Mouse (Mus musculus) lung, postnatal 0 days (tissue): ENCODE data around the gene Hist2h3c2. TPM values are rescaled to one million over a fixed set of nuclear protein-coding genes. Genes with fewer than 3 reads are reported as not detected.
A peak's percentile ranks its signal among the peaks of the same experiment; 100 is the strongest.

Source experiments
- ATAC-seq: fragments of 200-750 bp; cut with Nextera tagmentation; 2 replicates; pipeline ENCODE4 v1.8.0; 2017; ENCODE audit warnings: moderate library complexity
- DNase-seq: peaks from one replicate; pipeline ENCODE4 v3.0.0-alpha.2; 2016; ENCODE audit warnings: low spot score
- H3K27ac ChIP-seq: fragments of 300-500 bp; sonication (generic); 2 replicates; pipeline ENCODE4 v1.5.1; 2014; ENCODE audit warnings: antibody characterized with exemption, mild to moderate bottlenecking, low read length, mixed read lengths
- H3K27me3 ChIP-seq: fragments of 300-500 bp; sonication (generic); replicated peaks from 2 replicates; pipeline ENCODE4 v1.6.1; 2014; ENCODE audit warnings: low read length, mixed read lengths; ENCODE audit not compliant: insufficient read depth
- H3K36me3 ChIP-seq: fragments of 300-500 bp; sonication (generic); 2 replicates; pipeline ENCODE4 v1.6.1; 2014; ENCODE audit warnings: low read length, mixed read lengths; ENCODE audit not compliant: insufficient read depth
- H3K4me1 ChIP-seq: fragments of 300-500 bp; sonication (generic); 2 replicates; pipeline ENCODE4 v1.6.1; 2014; ENCODE audit warnings: antibody characterized with exemption, low read depth, low read length, mixed read lengths; ENCODE audit not compliant: insufficient read depth
- H3K4me2 ChIP-seq: fragments of 300-500 bp; sonication (generic); replicated peaks from 2 replicates; pipeline ENCODE4 v1.6.1; 2014; ENCODE audit warnings: low read depth, mild to moderate bottlenecking, low read length, moderate library complexity, mixed read lengths
- H3K4me3 ChIP-seq: fragments of 300-500 bp; sonication (generic); 2 replicates; pipeline ENCODE4 v1.5.1; 2014; ENCODE audit warnings: low read depth, low read length
- H3K9ac ChIP-seq: fragments of 300-500 bp; sonication (generic); replicated peaks from 2 replicates; pipeline ENCODE4 v1.6.1; 2014; ENCODE audit warnings: low read depth, mild to moderate bottlenecking
- H3K9me3 ChIP-seq: fragments of 300-500 bp; sonication (generic); 2 replicates; pipeline ENCODE4 v1.6.1; 2016; ENCODE audit warnings: low read length, mixed read lengths
- CTCF ChIP-seq: IDR thresholded peaks from 2 replicates; pipeline ENCODE4 v1.5.1; 2016; ENCODE audit warnings: antibody characterized with exemption, mild to moderate bottlenecking
- EP300 ChIP-seq: IDR thresholded peaks from 2 replicates; pipeline ENCODE4 v1.6.1; 2016; ENCODE audit warnings: antibody characterized with exemption, mild to moderate bottlenecking, control low read depth
- WGBS: fragments of 180-500 bp; shearing (Covaris S2); extraction: QIAGEN DNeasy Blood & Tissue Kit; methylation state at CpG from one replicate; pipeline ENCODE4 v1.1.7; 2014; 5-methylcytosine and 5-hydroxymethylcytosine counted together
- polyA plus RNA-seq: library from polyadenylated mRNA; unstranded; fragments of >200 nt; fragmentation: Nextera tagmentation; extraction: Ambion mirVana; gene quantifications from 2 replicates; pipeline ENCODE4 v1.2.1, GENCODE M21; 2015

The Hist2h3c2 gene
- polyA plus RNA-seq, 1 experiment from 2014 or later: 1.8 TPM

GRCm38 (mm10) chr3:96261623-96262022 lies 22.7 kb upstream of the Hist2h3c2 start:
- DNase-seq (no peak), ATAC-seq (no peak)
- TF ChIP-seq EP300 (no peak), CTCF (peak; percentile 42)
- peak overlapping the region; percentile 92 for H3K27ac ChIP-seq
- no peaks in the 10 kb centered on the region for H3K36me3 ChIP-seq
- H3K27me3 ChIP-seq: peaks cover 10% of the 10 kb centered on the region; the same call in 1 of the 2 replicates
- WGBS: 51% methylated on average over 3 of the region's 3 CpGs
- peak overlapping the region; percentile 56; the same call in 1 of the 2 replicates for H3K4me3 ChIP-seq
- no peaks in the 10 kb centered on the region for H3K9me3 ChIP-seq
- H3K4me2 ChIP-seq: peak overlapping the region; percentile 62
- peaks cover 6% of the 10 kb centered on the region; the same call in 1 of the 2 replicates for H3K4me1 ChIP-seq
- H3K9ac ChIP-seq: no peak overlapping the region

GRCm38 (mm10) chr3:96260220-96260619 lies 21.3 kb upstream of the Hist2h3c2 start:
- ATAC-seq (no peak), DNase-seq (no peak)
- H3K27ac ChIP-seq: no peak overlapping the region
- H3K9me3 ChIP-seq: no peaks in the 10 kb centered on the region
- H3K4me2 ChIP-seq: no peak overlapping the region
- H3K27me3 ChIP-seq: peaks cover 10% of the 10 kb centered on the region; the same call in 1 of the 2 replicates
- peaks cover 6% of the 10 kb centered on the region; the same call in 1 of the 2 replicates for H3K4me1 ChIP-seq
- H3K9ac ChIP-seq: no peak overlapping the region
- 85% methylated on average over 5 of the region's 5 CpGs for WGBS
- H3K36me3 ChIP-seq: no peaks in the 10 kb centered on the region
- no peak overlapping the region for H3K4me3 ChIP-seq
- TF ChIP-seq EP300: no peak
- no peak for TF ChIP-seq CTCF

GRCm38 (mm10) chr3:96257190-96257589 lies 18.3 kb upstream of the Hist2h3c2 start:
- ATAC-seq: peak; percentile 46
- no peaks in the 10 kb centered on the region for H3K9me3 ChIP-seq
- no peak overlapping the region for H3K9ac ChIP-seq
- H3K4me1 ChIP-seq: peaks cover 5% of the 10 kb centered on the region; the same call in 1 of the 2 replicates
- 58% methylated on average over 3 of the region's 3 CpGs for WGBS
- H3K27ac ChIP-seq: no peak overlapping the region
- H3K4me2 ChIP-seq: no peak overlapping the region
- H3K27me3 ChIP-seq: peaks cover 13% of the 10 kb centered on the region
- TF ChIP-seq CTCF (no peak), EP300 (no peak)
- DNase-seq: peak; percentile 74
- H3K36me3 ChIP-seq: no peaks in the 10 kb centered on the region
- H3K4me3 ChIP-seq: no peak overlapping the region

GRCm38 (mm10) chr3:96255926-96256593 lies 17.1 kb upstream of the Hist2h3c2 start:
- Histone ChIP-seq H3K9me3 (no peaks in the 10 kb centered on the region), H3K27me3 (peaks cover 13% of the 10 kb centered on the region), H3K4me2 (no peak overlapping the region), H3K4me1 (no peaks in the 10 kb centered on the region), H3K4me3 (no peak overlapping the region), H3K36me3 (no peaks in the 10 kb centered on the region), H3K27ac (no peak overlapping the region), H3K9ac (no peak overlapping the region)
- TF ChIP-seq CTCF: no peak
- peak; percentile 39 for TF ChIP-seq EP300
- WGBS: 44% methylated on average over 5 of the region's 5 CpGs
- DNase-seq: no peak
- peak; percentile 32; the same call in 1 of the 2 replicates for ATAC-seq

- H3K27ac ChIP-seq: no peak overlapping the region
- H3K9me3 ChIP-seq: no peaks in the 10 kb centered on the region
- no peak overlapping the region for H3K9ac ChIP-seq
- no peaks in the 10 kb centered on the region for H3K4me1 ChIP-seq
- H3K36me3 ChIP-seq: no peaks in the 10 kb centered on the region
- ATAC-seq (no peak), DNase-seq (no peak)
- H3K4me2 ChIP-seq: no peak overlapping the region
- TF ChIP-seq EP300 (no peak), CTCF (no peak)
- peaks cover 13% of the 10 kb centered on the region for H3K27me3 ChIP-seq
- 54% methylated on average over 10 of the region's 10 CpGs for WGBS
- H3K4me3 ChIP-seq: no peak overlapping the region
Observed at GRCm38 (mm10) chr3:96254683-96255355, 15.9 kb upstream of the Hist2h3c2 start.

- Histone ChIP-seq H3K4me3 (no peak overlapping the region), H3K36me3 (no peaks in the 10 kb centered on the region), H3K4me1 (0 out of 2 replicates have a peak, but pooled peaks cover 3% of the 10 kb centered on the region), H3K9ac (no peak overlapping the region), H3K9me3 (no peaks in the 10 kb centered on the region), H3K27me3 (peaks cover 3% of the 10 kb centered on the region; the same call in 1 of the 2 replicates), H3K4me2 (no peak overlapping the region), H3K27ac (no peak overlapping the region)
- TF ChIP-seq EP300 (no peak), CTCF (no peak)
- no peak for ATAC-seq
- 86% methylated on average over 3 of the region's 3 CpGs for WGBS
- no peak for DNase-seq
Observed at GRCm38 (mm10) chr3:96251787-96252186, 12.9 kb upstream of the Hist2h3c2 start.
